In genomic region chr15:102065661-102066325, GRCm38 (mm10) we compare ENCODE assay signal across 8 mouse cellular contexts. TPM values are rescaled to one million over a fixed set of nuclear protein-coding genes. Genes with fewer than 3 reads are reported as not detected.
A peak's percentile ranks its signal among the peaks of the same experiment; 100 is the strongest.
DNase-seq lines count a peak whose midpoint lies in the region; ATAC-seq and TF ChIP-seq lines count a peak whose summit lies in the region.

No protein-coding gene starts in this region.

- peaks cover 0 to 13% of the 10 kb centered on the region in 2 experiments; a peak in 2 of 4 replicates for H3K4me1 ChIP-seq in MEL (ENCODE audit: control insufficient read depth in 1 of 2, insufficient read depth in 2 of 2, low read length in 2 of 2)
- no peaks in the 10 kb centered on the region for H3K4me1 ChIP-seq in cerebellum, adult 2 months (ENCODE audit: control insufficient read depth, insufficient read depth, low read length)
- H3K4me1 ChIP-seq in lung, embryonic 14.5 days (ENCODE audit: insufficient read depth): 0 out of 2 replicates have a peak, but pooled peaks cover 4% of the 10 kb centered on the region
- H3K4me1 ChIP-seq in thymus, adult 2 months (replicated peaks; ENCODE audit: control insufficient read depth, insufficient read depth, low read length): peaks cover 9% of the 10 kb centered on the region

- TF ChIP-seq RAD21 in MEL (IDR thresholded peaks at IDR 0.05; ENCODE audit: low read depth, low read length): no peak; the same call in none of the 2 replicates

- TF ChIP-seq POLR2A in MEL (IDR thresholded peaks at IDR 0.05; ENCODE audit: control insufficient read depth in 1 of 2, insufficient read depth in 1 of 2, low read depth in 1 of 2, low read length in 2 of 2, poor library complexity in 1 of 2): no peak
- TF ChIP-seq POLR2A in cerebellum, adult 2 months (IDR thresholded peaks at IDR 0.05; ENCODE audit: borderline replicate concordance, insufficient read depth, low read length): no peak
- TF ChIP-seq POLR2A in thymus, adult 2 months (IDR thresholded peaks at IDR 0.05; ENCODE audit: control insufficient read depth, extremely low read depth, insufficient read depth, low read length, poor library complexity): no peak

- peak; percentile 97 for DNase-seq in MEL (ENCODE audit: low read depth, low spot score)
- DNase-seq in cerebellum, adult 2 months: peak; percentile 89 to 90
- peak; percentile 92 for DNase-seq in forelimb bud, embryonic 11.5 days (ENCODE audit: low read depth, low spot score)
- peak; percentile 87 to 94 for DNase-seq in layer of hippocampus, adult 8-10 months (ENCODE audit: low spot score in 2 of 2)
- peak; percentile 99 for DNase-seq in lung, embryonic 14.5 days
- peak; percentile 85 for DNase-seq in ovary, adult 18-20 months (ENCODE audit: low spot score)
- peak; percentile 91 for DNase-seq in thymus, adult 2 months

- H3K27me3 ChIP-seq in MEL (ENCODE audit: control insufficient read depth in 1 of 2, insufficient read depth in 2 of 2, low read length in 2 of 2): peaks cover 3 to 4% of the 10 kb centered on the region in 2 experiments; a peak in 3 of 4 replicates
- no peaks in the 10 kb centered on the region for H3K27me3 ChIP-seq in cerebellum, adult 2 months (ENCODE audit: control insufficient read depth, insufficient read depth, low read length)
- no peaks in the 10 kb centered on the region for H3K27me3 ChIP-seq in lung, embryonic 14.5 days (ENCODE audit: insufficient read depth, low read length)
- no peaks in the 10 kb centered on the region for H3K27me3 ChIP-seq in thymus, adult 2 months (ENCODE audit: control insufficient read depth, insufficient read depth, low read length)

- no peaks in the 10 kb centered on the region; the same call in 1 of the 2 replicates for H3K79me2 ChIP-seq in MEL (ENCODE audit: control insufficient read depth, insufficient read depth, low read length, poor library complexity)

- peak overlapping the region in 1 of 2 experiments; percentile 33; a peak in 2 of 4 replicates for H3K4me3 ChIP-seq in MEL (ENCODE audit: control insufficient read depth in 1 of 2, insufficient read depth in 1 of 2, low read depth in 2 of 2, low read length in 2 of 2)
- H3K4me3 ChIP-seq in cerebellum, adult 2 months (replicated peaks; ENCODE audit: insufficient read depth, low read depth, low read length): no peak overlapping the region
- H3K4me3 ChIP-seq in lung, embryonic 14.5 days (ENCODE audit: low read depth, low read length): no peak overlapping the region
- no peak overlapping the region for H3K4me3 ChIP-seq in thymus, adult 2 months (ENCODE audit: control insufficient read depth, insufficient read depth, low read length)

- H3K27ac ChIP-seq in MEL (ENCODE audit: control insufficient read depth, low read depth, low read length): no peak overlapping the region
- H3K27ac ChIP-seq in cerebellum, adult 2 months (ENCODE audit: insufficient read depth, low read length): no peak overlapping the region
- no peak overlapping the region for H3K27ac ChIP-seq in lung, embryonic 14.5 days (ENCODE audit: low read depth)
- H3K27ac ChIP-seq in thymus, adult 2 months (ENCODE audit: control insufficient read depth, insufficient read depth, low read length): no peak overlapping the region

- peak overlapping the region; percentile 31; the same call in 1 of the 2 replicates for H3K9ac ChIP-seq in MEL (ENCODE audit: control insufficient read depth, low read depth, low read length, poor library complexity, severe bottlenecking)
- no peak overlapping the region for H3K9ac ChIP-seq in lung, embryonic 14.5 days

- no peaks in the 10 kb centered on the region for H3K9me3 ChIP-seq in MEL (replicated peaks; ENCODE audit: insufficient read depth, low read length)
- no peaks in the 10 kb centered on the region for H3K9me3 ChIP-seq in lung, embryonic 14.5 days (ENCODE audit: low read depth, low read length)

- TF ChIP-seq EP300 in MEL (IDR thresholded peaks at IDR 0.05; ENCODE audit: low read depth in 1 of 2, low read length in 2 of 2): no peak

- 4% methylated on average over 20 of the region's 20 CpGs for WGBS in cerebellum, adult 2 months
- 2% methylated on average over 20 of the region's 20 CpGs for WGBS in lung, embryonic 14.5 days
- WGBS in thymus, adult 2 months: 6% methylated on average over 20 of the region's 20 CpGs

- no peak overlapping the region for H3K4me2 ChIP-seq in lung, embryonic 14.5 days

- TF ChIP-seq CTCF in MEL (IDR thresholded peaks at IDR 0.05 in 2 of 3, conservative IDR thresholded peaks at IDR 0.05 in 1 of 3; ENCODE audit: control insufficient read depth in 1 of 3, insufficient read depth in 1 of 3, low read depth in 2 of 3, low read length in 3 of 3, poor library complexity in 1 of 3, severe bottlenecking in 1 of 3): peak in 2 of 3 experiments; percentile 97 to 100; a peak in 5 of 6 replicates
- peak; percentile 99 for TF ChIP-seq CTCF in cerebellum, adult 2 months (IDR thresholded peaks at IDR 0.05; ENCODE audit: borderline replicate concordance, insufficient read depth, low read depth, low read length)
- peak; percentile 99 for TF ChIP-seq CTCF in lung, embryonic 14.5 days (IDR thresholded peaks at IDR 0.05; ENCODE audit: low read depth)
- peak; percentile 99 for TF ChIP-seq CTCF in thymus, adult 2 months (IDR thresholded peaks at IDR 0.05; ENCODE audit: borderline replicate concordance, control insufficient read depth, extremely low read depth, insufficient read depth, low read length, poor library complexity)

- peaks cover 0 to 7% of the 10 kb centered on the region in 2 experiments; a peak in 2 of 4 replicates for H3K36me3 ChIP-seq in MEL (ENCODE audit: control insufficient read depth in 1 of 2, insufficient read depth in 2 of 2, low read length in 2 of 2)
- no peaks in the 10 kb centered on the region for H3K36me3 ChIP-seq in lung, embryonic 14.5 days (ENCODE audit: insufficient read depth)
- no peaks in the 10 kb centered on the region for H3K36me3 ChIP-seq in thymus, adult 2 months (ENCODE audit: control insufficient read depth, insufficient read depth, low read length)

- ATAC-seq in hematopoietic stem cell, adult 5-6 weeks (replicated peaks in 1 of 2; ENCODE audit: insufficient read depth in 1 of 2, low FRiP score in 2 of 2, low TSS enrichment in 1 of 2, low read depth in 1 of 2, poor library complexity in 2 of 2, severe bottlenecking in 2 of 2): peak; percentile 96 to 97
- peak; percentile 75 for ATAC-seq in lung, embryonic 14.5 days (ENCODE audit: insufficient read depth)

TF ChIP-seq in MEL, 35 proteins besides CTCF, POLR2A, EP300 and RAD21 (continues in another document):
- TF ChIP-seq ZMIZ1 (IDR thresholded peaks at IDR 0.05; ENCODE audit: low read depth, low read length) (no peak), TAL1 (IDR thresholded peaks at IDR 0.05; ENCODE audit: low read length) (no peak), MYB (IDR thresholded peaks at IDR 0.05; ENCODE audit: low read depth, low read length) (no peak), MYC (IDR thresholded peaks at IDR 0.05; ENCODE audit: low read depth, low read length) (no peak), E2F4 (IDR thresholded peaks at IDR 0.05; ENCODE audit: borderline replicate concordance, low read depth, low read length) (no peak), ETS1 (IDR thresholded peaks at IDR 0.05; ENCODE audit: low read depth, low read length) (no peak), MXI1 (IDR thresholded peaks at IDR 0.05; ENCODE audit: low read depth, low read length) (peak; percentile 48; the same call in 1 of the 2 replicates), NELFE (IDR thresholded peaks at IDR 0.05; ENCODE audit: low read depth, low read length) (no peak), MAX (IDR thresholded peaks at IDR 0.05; ENCODE audit: low read length) (no peak), RCOR1 (IDR thresholded peaks at IDR 0.05; ENCODE audit: low read depth, low read length) (0 out of 2 replicates have a peak, but pooled peaks have one; percentile 45), MAFK (IDR thresholded peaks at IDR 0.05; ENCODE audit: borderline replicate concordance, low read depth, low read length) (no peak), TBP (IDR thresholded peaks at IDR 0.05; ENCODE audit: low read depth, low read length) (peak; percentile 72; the same call in 1 of the 2 replicates), POLR2AphosphoS5 (IDR thresholded peaks at IDR 0.05; ENCODE audit: borderline replicate concordance, low read depth, low read length) (no peak), TCF12 (IDR thresholded peaks at IDR 0.05; ENCODE audit: low read depth, low read length) (peak; percentile 38; the same call in 1 of the 2 replicates), ZNF384 (IDR thresholded peaks at IDR 0.05; ENCODE audit: low read depth, low read length) (no peak), GABPA (IDR thresholded peaks at IDR 0.05; ENCODE audit: low read depth, low read length) (no peak), HCFC1 (IDR thresholded peaks at IDR 0.05; ENCODE audit: low read depth, low read length) (peak; percentile 50)

RNA-seq across cellular contexts. Expression of gene Eif4b, which starts 7.8 kb away (rescaled TPM):
- 561 and 633 TPM in 2 replicates for total RNA-seq in MEL (2012; rRNA removed)
- polyA plus RNA-seq in MEL (2012; ENCODE audit: insufficient read depth in 1 of 2, insufficient read length in 2 of 2, low read depth in 1 of 2, low replicate concordance in 2 of 2, missing spikeins in 1 of 2): 100 to 1,000 TPM; 464 to 790 TPM
- 114 TPM in 2 replicates for polyA plus RNA-seq in cerebellum, adult 2 months (2012; rRNA removed)
- 451 and 486 TPM in 2 replicates for total RNA-seq in hematopoietic stem cell, adult 5-6 weeks (2017)
- total RNA-seq in layer of hippocampus, adult 8-10 months (2022): 100 to 1,000 TPM; 175 to 212 (median 192) TPM
- polyA plus RNA-seq in lung, embryonic 14.5 days (2014; fragmentation: Nextera tagmentation; extraction: Ambion mirVana): 134 and 137 TPM in 2 replicates
- 99.3 and 108 TPM in 2 replicates for polyA plus RNA-seq in thymus, adult 2 months (2012; rRNA removed)

RNA-seq across cellular contexts. Expression of gene Tns2, which starts 34.4 kb away (rescaled TPM):
- 0.16 and 0.42 TPM in 2 replicates for total RNA-seq in MEL (2012; rRNA removed)
- 1 to 10 TPM in 1 of 2 experiments, not detected in 1; 3.1 TPM for polyA plus RNA-seq in MEL (2012; ENCODE audit: insufficient read depth in 1 of 2, insufficient read length in 2 of 2, low read depth in 1 of 2, low replicate concordance in 2 of 2, missing spikeins in 1 of 2)
- 33.6 and 33.7 TPM in 2 replicates for polyA plus RNA-seq in cerebellum, adult 2 months (2012; rRNA removed)
- 3.6 and 4.0 TPM in 2 replicates for total RNA-seq in hematopoietic stem cell, adult 5-6 weeks (2017)
- total RNA-seq in layer of hippocampus, adult 8-10 months (2022): 10 to 100 TPM; 22.4 to 26.9 (median 24.8) TPM
- 48.3 and 56.9 TPM in 2 replicates for polyA plus RNA-seq in lung, embryonic 14.5 days (2014; fragmentation: Nextera tagmentation; extraction: Ambion mirVana)
- polyA plus RNA-seq in thymus, adult 2 months (2012; rRNA removed): 15.9 and 26.4 TPM in 2 replicates

RNA-seq across cellular contexts. Expression of gene Krt18, which starts 37.8 kb away (rescaled TPM):
- 0.08 TPM in 1 of 2 replicates, not detected in the other for total RNA-seq in MEL (2012; rRNA removed)
- not detected for polyA plus RNA-seq in MEL (2012; ENCODE audit: insufficient read depth in 1 of 2, insufficient read length in 2 of 2, low read depth in 1 of 2, low replicate concordance in 2 of 2, missing spikeins in 1 of 2)
- 1.1 and 2.1 TPM in 2 replicates for polyA plus RNA-seq in cerebellum, adult 2 months (2012; rRNA removed)
- total RNA-seq in hematopoietic stem cell, adult 5-6 weeks (2017): 58.8 and 66.5 TPM in 2 replicates
- 1 to 10 TPM in 2 of 4 experiments, under 1 TPM in 1, not detected in 1; 0.23 to 2.4 (median 2.3) TPM for total RNA-seq in layer of hippocampus, adult 8-10 months (2022)
- 148 TPM in 2 replicates for polyA plus RNA-seq in lung, embryonic 14.5 days (2014; fragmentation: Nextera tagmentation; extraction: Ambion mirVana)
- 197 and 219 TPM in 2 replicates for polyA plus RNA-seq in thymus, adult 2 months (2012; rRNA removed)

Comparison
In these comparisons a context has a peak if more than half of its experiments do, and no peak if none do; other contexts are left out.
1. RNA of gene Krt18, which starts 37.8 kb away (polyA plus RNA-seq): 197 to 219 TPM in thymus, adult 2 months and 148 TPM in lung, embryonic 14.5 days; 1.1 to 2.1 TPM in cerebellum, adult 2 months and not detected in MEL; every median in the first group is over 10 times any median in the second.
2. Peak in every context shown above with its lines, with median percentiles within 50 percentile points of each other: DNase-seq and CTCF ChIP-seq.